Mouse (Mus musculus) embryonic facial prominence, embryonic 15.5 days (tissue): Measurements from ENCODE around the gene Rdm1. TPM values are rescaled to one million over a fixed set of nuclear protein-coding genes. Genes with fewer than 3 reads are reported as not detected.

ENCODE experiments used
- ATAC-seq: fragments of 200-750 bp; cut with Nextera tagmentation; 2 replicates; pipeline ENCODE4 v1.8.0; 2017; ENCODE audit warnings: low read depth, moderate TSS enrichment; ENCODE audit not compliant: insufficient number of reproducible peaks, low FRiP score, low TSS enrichment
- H3K27ac ChIP-seq: fragments of 300-500 bp; sonication (generic); replicated peaks from 2 replicates; pipeline ENCODE4 v1.5.1; 2015; ENCODE audit warnings: mild to moderate bottlenecking, inconsistent platforms
- H3K27me3 ChIP-seq: fragments of 300-500 bp; sonication (generic); 2 replicates; pipeline ENCODE4 v1.6.1; 2015; ENCODE audit warnings: inconsistent platforms
- H3K36me3 ChIP-seq: fragments of 300-500 bp; sonication (generic); 2 replicates; pipeline ENCODE4 v1.6.1; 2015; ENCODE audit warnings: mild to moderate bottlenecking, inconsistent platforms
- H3K4me1 ChIP-seq: fragments of 300-500 bp; sonication (generic); 2 replicates; pipeline ENCODE4 v1.6.1; 2015; ENCODE audit warnings: inconsistent platforms
- H3K4me2 ChIP-seq: fragments of 300-500 bp; sonication (generic); replicated peaks from 2 replicates; pipeline ENCODE4 v1.6.1; 2015; ENCODE audit warnings: mild to moderate bottlenecking, inconsistent platforms
- H3K4me3 ChIP-seq: fragments of 300-500 bp; sonication (generic); replicated peaks from 2 replicates; pipeline ENCODE4 v1.5.1; 2015; ENCODE audit warnings: mild to moderate bottlenecking, inconsistent platforms
- H3K9ac ChIP-seq: fragments of 300-500 bp; sonication (generic); 2 replicates; pipeline ENCODE4 v1.6.1; 2015; ENCODE audit warnings: inconsistent platforms
- H3K9me3 ChIP-seq: fragments of 300-500 bp; sonication (generic); replicated peaks from 2 replicates; pipeline ENCODE4 v1.6.1; 2016; ENCODE audit warnings: inconsistent platforms
- WGBS: fragments of 180-500 bp; shearing (Covaris S2); methylation state at CpG from one replicate; pipeline ENCODE4 v1.1.7; 2015; 5-methylcytosine and 5-hydroxymethylcytosine counted together
- polyA plus RNA-seq: library from polyadenylated mRNA; unstranded; fragments of >200 nt; fragmentation: Nextera tagmentation; extraction: Ambion mirVana; gene quantifications from 2 replicates; pipeline ENCODE4 v1.2.1, GENCODE M21; 2015

Gene Rdm1
- polyA plus RNA-seq, 1 experiment from 2014 or later = 54.6 TPM

- no peak overlapping the region for H3K4me2 ChIP-seq
- 25% methylated on average over 16 of the region's 16 CpGs for WGBS
- H3K4me3 ChIP-seq = no peak overlapping the region
- H3K9me3 ChIP-seq = no peaks in the 10 kb centered on the region
- H3K27ac ChIP-seq = 0 out of 2 replicates have a peak overlapping the region, but pooled peaks have one; percentile 34
- no peak for ATAC-seq
- H3K9ac ChIP-seq = no peak overlapping the region
- no peaks in the 10 kb centered on the region for H3K36me3 ChIP-seq
- H3K4me1 ChIP-seq = peaks cover 10% of the 10 kb centered on the region
- no peaks in the 10 kb centered on the region for H3K27me3 ChIP-seq
Observed at GRCm38 (mm10) chr11:101673010-101673642, 46.1 kb downstream of the Rdm1 start.

- 87% methylated on average over 5 of the region's 5 CpGs for WGBS
- no peaks in the 10 kb centered on the region for H3K27me3 ChIP-seq
- H3K4me2 ChIP-seq = no peak overlapping the region
- peaks cover 5% of the 10 kb centered on the region; the same call in 1 of the 2 replicates for H3K4me1 ChIP-seq
- no peak for ATAC-seq
- H3K9ac ChIP-seq = no peak overlapping the region
- H3K4me3 ChIP-seq = no peak overlapping the region
- H3K27ac ChIP-seq = no peak overlapping the region
- no peaks in the 10 kb centered on the region for H3K9me3 ChIP-seq
- H3K36me3 ChIP-seq = no peaks in the 10 kb centered on the region
Observed at GRCm38 (mm10) chr11:101674106-101674505, 47.1 kb downstream of the Rdm1 start.

GRCm38 (mm10) chr11:101675349-101675748, 48.4 kb downstream of the Rdm1 start:
- Histone ChIP-seq H3K4me1 (peaks cover 5% of the 10 kb centered on the region; the same call in 1 of the 2 replicates), H3K9ac (no peak overlapping the region), H3K9me3 (no peaks in the 10 kb centered on the region), H3K4me2 (no peak overlapping the region), H3K27me3 (no peaks in the 10 kb centered on the region), H3K4me3 (no peak overlapping the region), H3K27ac (no peak overlapping the region), H3K36me3 (no peaks in the 10 kb centered on the region)
- ATAC-seq = no peak
- 88% methylated on average over 4 of the region's 4 CpGs for WGBS

- no peak overlapping the region for H3K4me2 ChIP-seq
- H3K27me3 ChIP-seq = no peaks in the 10 kb centered on the region
- no peak overlapping the region for H3K27ac ChIP-seq
- H3K4me1 ChIP-seq = peaks cover 12% of the 10 kb centered on the region
- H3K9ac ChIP-seq = no peak overlapping the region
- ATAC-seq = no peak
- no peaks in the 10 kb centered on the region for H3K9me3 ChIP-seq
- no peak overlapping the region for H3K4me3 ChIP-seq
- no peaks in the 10 kb centered on the region for H3K36me3 ChIP-seq
- 69% methylated on average over 12 of the region's 12 CpGs for WGBS
Observed at GRCm38 (mm10) chr11:101677655-101678054, 50.7 kb downstream of the Rdm1 start.

- no peaks in the 10 kb centered on the region for H3K27me3 ChIP-seq
- H3K9ac ChIP-seq = no peak overlapping the region
- H3K4me1 ChIP-seq = peaks cover 7% of the 10 kb centered on the region; the same call in 1 of the 2 replicates
- WGBS = 70% methylated on average over 5 of the region's 5 CpGs
- H3K27ac ChIP-seq = no peak overlapping the region
- H3K36me3 ChIP-seq = no peaks in the 10 kb centered on the region
- no peak overlapping the region for H3K4me2 ChIP-seq
- no peak for ATAC-seq
- H3K9me3 ChIP-seq = no peaks in the 10 kb centered on the region
- H3K4me3 ChIP-seq = no peak overlapping the region
Observed at GRCm38 (mm10) chr11:101678770-101679169, 51.8 kb downstream of the Rdm1 start.

GRCm38 (mm10) chr11:101679907-101680306, 52.9 kb downstream of the Rdm1 start:
- no peak overlapping the region for H3K27ac ChIP-seq
- ATAC-seq = no peak
- H3K4me2 ChIP-seq = no peak overlapping the region
- H3K9me3 ChIP-seq = no peaks in the 10 kb centered on the region
- H3K4me1 ChIP-seq = peaks cover 7% of the 10 kb centered on the region; the same call in 1 of the 2 replicates
- no peaks in the 10 kb centered on the region for H3K27me3 ChIP-seq
- H3K9ac ChIP-seq = no peak overlapping the region
- 32% methylated on average over 7 of the region's 7 CpGs for WGBS
- no peaks in the 10 kb centered on the region for H3K36me3 ChIP-seq
- no peak overlapping the region for H3K4me3 ChIP-seq

GRCm38 (mm10) chr11:101680634-101681325, 53.8 kb downstream of the Rdm1 start:
- Histone ChIP-seq H3K9me3 (no peaks in the 10 kb centered on the region), H3K4me1 (peaks cover 7% of the 10 kb centered on the region; the same call in 1 of the 2 replicates), H3K9ac (no peak overlapping the region), H3K27ac (peak overlapping the region; percentile 19; the same call in 1 of the 2 replicates), H3K36me3 (no peaks in the 10 kb centered on the region), H3K4me2 (no peak overlapping the region), H3K27me3 (no peaks in the 10 kb centered on the region), H3K4me3 (no peak overlapping the region)
- ATAC-seq = no peak
- 26% methylated on average over 3 of the region's 3 CpGs for WGBS

GRCm38 (mm10) chr11:101681968-101682367, 55.0 kb downstream of the Rdm1 start:
- WGBS = 82% methylated on average over 1 of the region's 1 CpGs
- Histone ChIP-seq H3K9ac (no peak overlapping the region), H3K27me3 (no peaks in the 10 kb centered on the region), H3K9me3 (no peaks in the 10 kb centered on the region), H3K4me3 (no peak overlapping the region), H3K36me3 (no peaks in the 10 kb centered on the region), H3K27ac (no peak overlapping the region), H3K4me2 (no peak overlapping the region), H3K4me1 (peaks cover 10% of the 10 kb centered on the region)
- ATAC-seq = no peak

- Histone ChIP-seq H3K4me2 (no peak overlapping the region), H3K36me3 (no peaks in the 10 kb centered on the region), H3K27me3 (no peaks in the 10 kb centered on the region), H3K9me3 (no peaks in the 10 kb centered on the region), H3K27ac (no peak overlapping the region), H3K4me1 (peaks cover 15% of the 10 kb centered on the region), H3K4me3 (no peak overlapping the region), H3K9ac (no peak overlapping the region)
- 82% methylated on average over 7 of the region's 7 CpGs for WGBS
- no peak for ATAC-seq
Observed at GRCm38 (mm10) chr11:101682410-101682960, 55.5 kb downstream of the Rdm1 start.
